Mouse (Mus musculus): Measurements from ENCODE around the gene Spata20. TPM values are rescaled to one million over a fixed set of nuclear protein-coding genes. Genes with fewer than 3 reads are reported as not detected.

Spata20 gene
- polyA plus RNA-seq, 1 experiment: not detected

DNA sequence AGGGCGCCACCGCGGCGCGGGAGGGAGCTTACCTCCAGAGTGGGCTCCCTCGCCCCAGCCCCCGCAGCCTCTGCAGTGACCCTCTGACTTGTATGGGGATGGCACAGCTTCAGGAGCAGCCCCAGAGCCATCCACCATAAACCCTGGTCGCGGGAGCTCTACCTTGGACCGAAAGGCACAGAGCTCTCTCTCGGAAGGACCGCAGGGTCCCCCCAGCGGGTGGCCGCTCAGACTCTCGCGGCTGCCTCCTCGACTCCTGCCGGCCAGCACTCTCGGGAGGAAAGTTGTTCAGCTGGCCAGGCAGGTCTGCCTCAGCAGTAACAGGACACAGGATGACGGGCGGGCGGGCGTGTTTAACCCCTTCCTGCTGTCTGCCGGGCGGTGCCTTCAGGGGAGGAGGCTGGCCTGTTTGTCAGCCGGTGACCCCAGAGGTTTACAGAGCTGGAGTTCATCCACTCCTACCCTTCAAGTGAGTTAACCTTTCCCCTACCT, 13.7 kb upstream of the Spata20 start, which contains the start of gene Epn3:
Gene Epn3, minus strand, starts transcription at position 314 of the 492 bp plus-strand sequence.
- peaks cover 25% of the 10 kb centered on the region for H3K4me1 ChIP-seq (ENCODE audit: control insufficient read depth, insufficient read depth, low read length)
- H3K27ac ChIP-seq (ENCODE audit: insufficient read depth, low read depth, low read length): no peak within 1 kb of the TSS; the same call in 1 of the 2 replicates
- peak within 1 kb of the TSS; percentile 16; the same call in 1 of the 2 replicates for H3K4me3 ChIP-seq (ENCODE audit: insufficient read depth, low read depth, low read length)
- 6% methylated on average over 26 of the region's 26 CpGs for WGBS
- TF ChIP-seq CTCF (IDR thresholded peaks at IDR 0.05; ENCODE audit: insufficient read depth, low read depth, low read length) (no peak), POLR2A (IDR thresholded peaks at IDR 0.05; ENCODE audit: insufficient read depth, low read depth, low read length) (no peak)

DNA sequence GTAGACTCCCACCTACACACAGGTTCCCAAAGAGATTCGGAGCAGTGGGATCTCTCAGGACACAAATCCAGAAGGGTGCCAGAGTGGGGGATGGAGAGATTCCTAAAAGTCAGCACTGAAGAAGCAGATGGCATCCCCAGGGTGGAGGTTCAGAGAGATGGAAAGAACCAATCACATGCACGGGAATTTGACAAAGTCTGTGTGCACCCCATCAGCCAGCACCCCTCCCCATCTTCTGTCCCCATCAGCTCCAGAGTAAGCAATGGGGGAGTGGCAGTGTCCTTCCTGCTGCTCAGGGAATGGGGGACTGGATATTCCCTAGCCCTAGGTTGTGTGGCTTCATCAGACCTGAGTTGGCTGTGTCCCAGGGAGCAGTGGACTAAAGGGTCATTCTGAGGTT, 13.1 kb upstream of the Spata20 start:
- Histone ChIP-seq H3K4me1 (ENCODE audit: control insufficient read depth, insufficient read depth, low read length) (peaks cover 25% of the 10 kb centered on the region), H3K4me3 (ENCODE audit: insufficient read depth, low read depth, low read length) (no peak overlapping the region), H3K27ac (ENCODE audit: insufficient read depth, low read depth, low read length) (no peak overlapping the region)
- 16% methylated on average over 2 of the region's 2 CpGs for WGBS
- TF ChIP-seq CTCF (IDR thresholded peaks at IDR 0.05; ENCODE audit: insufficient read depth, low read depth, low read length) (no peak), POLR2A (IDR thresholded peaks at IDR 0.05; ENCODE audit: insufficient read depth, low read depth, low read length) (no peak)

DNA sequence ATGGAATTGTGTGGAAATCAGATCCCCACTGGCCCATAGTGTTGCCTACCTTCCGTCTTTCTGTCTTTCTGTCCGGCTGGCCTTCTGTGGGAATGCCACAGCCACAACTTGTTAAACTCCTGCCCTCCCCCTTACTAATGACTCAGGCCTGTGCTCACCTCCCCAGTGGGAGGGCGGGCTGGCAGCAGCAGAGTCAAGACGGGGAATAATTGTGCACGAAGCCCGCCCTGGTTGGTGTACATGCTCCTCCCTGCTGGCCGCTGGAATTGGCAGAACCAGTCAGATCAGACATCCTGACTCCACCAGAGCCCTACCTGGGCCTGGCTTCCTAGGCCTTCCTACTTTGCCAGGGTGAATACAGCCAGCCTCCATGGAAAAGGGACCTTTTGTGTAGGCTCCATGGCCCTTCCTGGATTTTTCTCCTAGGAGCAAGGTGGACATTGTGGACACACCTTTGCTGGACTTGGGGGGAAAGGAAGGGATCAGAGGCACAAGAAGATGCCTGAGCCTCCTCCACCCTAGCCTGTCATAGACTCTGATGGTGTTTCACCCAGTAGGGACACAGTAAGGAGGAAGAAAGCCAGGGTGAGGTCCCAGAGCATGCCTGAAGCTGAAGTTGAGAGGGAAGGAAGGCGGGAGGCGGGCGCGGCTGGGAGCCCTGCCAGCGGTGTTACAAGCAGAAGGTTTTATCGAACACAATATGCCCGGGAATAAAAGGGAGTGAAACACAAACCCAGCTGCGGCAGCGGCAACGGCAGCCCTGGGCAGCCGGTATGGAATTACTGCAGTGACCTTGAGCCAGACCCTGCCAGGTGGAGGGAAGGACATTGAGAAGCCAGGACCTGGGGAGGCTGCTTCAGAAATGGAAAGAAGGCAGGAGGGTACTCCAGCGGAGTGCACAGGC, 12.4 kb upstream of the Spata20 start:
- H3K4me3 ChIP-seq (ENCODE audit: insufficient read depth, low read depth, low read length): peak overlapping the region; percentile 6; the same call in 1 of the 2 replicates

DNA sequence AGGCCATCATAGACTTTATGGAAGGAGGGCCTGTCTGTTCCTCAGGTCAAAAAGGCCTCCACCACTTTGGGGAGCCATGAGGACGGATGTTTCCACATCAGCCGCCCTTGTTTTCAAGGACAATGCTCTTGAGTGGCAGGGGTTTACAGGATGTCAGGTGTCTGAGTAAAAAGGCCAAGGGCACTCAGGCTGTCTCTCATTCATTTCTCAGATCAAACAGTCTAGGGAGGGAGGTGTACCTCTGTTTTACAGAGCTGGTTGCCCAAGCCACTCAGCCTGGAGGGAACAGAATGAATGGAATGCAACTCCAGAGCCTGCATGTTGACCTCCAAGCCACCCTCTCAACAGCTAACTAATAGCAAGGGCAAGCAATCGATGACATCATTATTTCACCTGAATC, 9.4 kb upstream of the Spata20 start:
- Histone ChIP-seq H3K4me3 (ENCODE audit: insufficient read depth, low read depth, low read length) (no peak overlapping the region), H3K27ac (ENCODE audit: insufficient read depth, low read depth, low read length) (no peak overlapping the region), H3K4me1 (ENCODE audit: control insufficient read depth, insufficient read depth, low read length) (peaks cover 34% of the 10 kb centered on the region)
- WGBS: 91% methylated on average over 3 of the region's 3 CpGs
- TF ChIP-seq CTCF (IDR thresholded peaks at IDR 0.05; ENCODE audit: insufficient read depth, low read depth, low read length) (no peak), POLR2A (IDR thresholded peaks at IDR 0.05; ENCODE audit: insufficient read depth, low read depth, low read length) (no peak)

More for the DNA sequence above, 12.4 kb upstream of the Spata20 start:
- TF ChIP-seq CTCF (IDR thresholded peaks at IDR 0.05; ENCODE audit: insufficient read depth, low read depth, low read length): no peak
- TF ChIP-seq POLR2A (IDR thresholded peaks at IDR 0.05; ENCODE audit: insufficient read depth, low read depth, low read length): no peak
- H3K27ac ChIP-seq (ENCODE audit: insufficient read depth, low read depth, low read length): peak overlapping the region; percentile 23; the same call in 1 of the 2 replicates
- H3K4me1 ChIP-seq (ENCODE audit: control insufficient read depth, insufficient read depth, low read length): peaks cover 25% of the 10 kb centered on the region
- WGBS: 19% methylated on average over 19 of the region's 19 CpGs

DNA sequence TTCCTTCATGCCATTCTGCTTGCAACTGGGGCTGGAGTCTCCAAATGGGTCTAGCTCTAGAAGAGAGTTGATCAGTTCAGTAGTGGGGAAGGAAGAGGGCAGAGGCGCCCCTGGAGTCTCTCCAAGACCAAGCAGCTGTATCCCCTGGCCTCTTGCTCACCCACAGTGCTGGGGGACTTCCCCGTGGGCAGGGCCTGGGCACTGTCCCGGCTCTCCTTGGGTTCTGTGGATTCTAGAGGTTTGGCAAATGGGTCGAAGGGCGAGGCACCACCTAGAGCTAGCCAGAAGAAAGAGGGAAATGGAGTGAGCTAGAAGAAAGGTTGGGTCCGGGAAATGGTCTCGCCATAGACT, 5.7 kb upstream of the Spata20 start:
- no peak overlapping the region for H3K4me3 ChIP-seq (ENCODE audit: insufficient read depth, low read depth, low read length)
- no peak for TF ChIP-seq POLR2A (IDR thresholded peaks at IDR 0.05; ENCODE audit: insufficient read depth, low read depth, low read length)
- no peak for TF ChIP-seq CTCF (IDR thresholded peaks at IDR 0.05; ENCODE audit: insufficient read depth, low read depth, low read length)
- 77% methylated on average over 7 of the region's 7 CpGs for WGBS

DNA sequence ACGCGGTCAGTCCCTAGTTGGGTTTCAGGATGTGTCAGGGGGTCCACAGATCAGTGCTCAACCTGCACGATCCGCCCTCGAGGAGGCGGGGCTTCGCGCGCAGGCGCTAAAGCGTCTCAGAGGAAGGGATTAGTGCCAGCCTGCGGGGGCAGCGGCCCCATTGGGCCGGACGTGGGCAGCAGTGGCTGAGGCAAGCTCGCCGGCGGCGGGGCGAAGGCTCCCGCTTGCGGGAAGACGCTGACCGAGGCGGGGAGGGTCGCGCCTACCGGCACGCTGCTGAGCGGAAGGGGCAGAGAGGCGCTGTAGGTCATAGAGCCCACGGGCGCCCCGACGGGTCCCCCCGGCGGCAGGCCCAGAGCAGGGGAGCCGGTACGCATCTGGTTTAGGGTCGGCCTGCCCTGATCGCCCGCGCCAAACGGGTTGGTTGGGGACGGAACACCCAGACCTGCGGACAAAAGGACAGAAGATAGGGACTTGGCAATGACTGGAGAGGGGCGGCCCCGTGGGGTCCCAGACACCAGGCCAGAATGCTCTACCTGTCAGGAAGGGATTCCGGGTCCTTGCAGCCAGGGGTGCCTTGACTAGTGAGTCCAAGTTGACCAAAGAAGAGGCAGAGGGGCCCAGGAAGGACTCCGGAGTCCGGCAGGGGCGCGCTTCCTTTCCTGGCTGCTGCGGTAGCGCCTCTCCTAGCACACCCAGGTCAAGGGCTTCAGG, 5.2 kb upstream of the Spata20 start:
- TF ChIP-seq CTCF (IDR thresholded peaks at IDR 0.05; ENCODE audit: insufficient read depth, low read depth, low read length) (no peak), POLR2A (IDR thresholded peaks at IDR 0.05; ENCODE audit: insufficient read depth, low read depth, low read length) (peak; percentile 55; the same call in 1 of the 2 replicates)
- Histone ChIP-seq H3K4me1 (ENCODE audit: control insufficient read depth, insufficient read depth, low read length) (peaks cover 14% of the 10 kb centered on the region), H3K4me3 (ENCODE audit: insufficient read depth, low read depth, low read length) (peak overlapping the region; percentile 45), H3K27ac (ENCODE audit: insufficient read depth, low read depth, low read length) (no peak overlapping the region)
- 11% methylated on average over 55 of the region's 55 CpGs for WGBS

More for the DNA sequence above, 5.7 kb upstream of the Spata20 start:
- Histone ChIP-seq H3K27ac (ENCODE audit: insufficient read depth, low read depth, low read length) (no peak overlapping the region), H3K4me1 (ENCODE audit: control insufficient read depth, insufficient read depth, low read length) (peaks cover 14% of the 10 kb centered on the region)

DNA sequence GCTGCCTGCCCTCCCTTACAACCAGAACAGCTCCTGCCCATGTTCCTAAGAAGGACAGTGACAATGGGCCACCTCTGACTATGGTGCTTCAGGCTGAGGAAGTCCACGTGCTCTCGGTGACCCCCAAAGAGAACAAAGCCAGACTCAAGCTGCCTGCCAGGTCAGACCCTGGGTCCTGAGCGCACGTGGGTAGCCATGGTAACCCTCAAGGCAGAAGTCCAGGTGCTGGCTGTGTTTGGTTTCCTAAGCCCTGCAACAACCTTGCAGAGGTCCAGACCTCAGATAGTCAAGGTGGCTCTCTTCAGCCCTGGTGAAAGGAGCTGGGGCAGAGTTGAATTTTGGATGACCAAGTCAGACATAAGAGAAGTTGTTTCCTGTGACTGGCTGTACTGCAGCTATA, 3.8 kb upstream of the Spata20 start:
- WGBS: 39% methylated on average over 4 of the region's 4 CpGs
- H3K27ac ChIP-seq (ENCODE audit: insufficient read depth, low read depth, low read length): no peak overlapping the region
- TF ChIP-seq CTCF (IDR thresholded peaks at IDR 0.05; ENCODE audit: insufficient read depth, low read depth, low read length): no peak
- TF ChIP-seq POLR2A (IDR thresholded peaks at IDR 0.05; ENCODE audit: insufficient read depth, low read depth, low read length): no peak
- H3K4me1 ChIP-seq (ENCODE audit: control insufficient read depth, insufficient read depth, low read length): peaks cover 17% of the 10 kb centered on the region
- no peak overlapping the region for H3K4me3 ChIP-seq (ENCODE audit: insufficient read depth, low read depth, low read length)

DNA sequence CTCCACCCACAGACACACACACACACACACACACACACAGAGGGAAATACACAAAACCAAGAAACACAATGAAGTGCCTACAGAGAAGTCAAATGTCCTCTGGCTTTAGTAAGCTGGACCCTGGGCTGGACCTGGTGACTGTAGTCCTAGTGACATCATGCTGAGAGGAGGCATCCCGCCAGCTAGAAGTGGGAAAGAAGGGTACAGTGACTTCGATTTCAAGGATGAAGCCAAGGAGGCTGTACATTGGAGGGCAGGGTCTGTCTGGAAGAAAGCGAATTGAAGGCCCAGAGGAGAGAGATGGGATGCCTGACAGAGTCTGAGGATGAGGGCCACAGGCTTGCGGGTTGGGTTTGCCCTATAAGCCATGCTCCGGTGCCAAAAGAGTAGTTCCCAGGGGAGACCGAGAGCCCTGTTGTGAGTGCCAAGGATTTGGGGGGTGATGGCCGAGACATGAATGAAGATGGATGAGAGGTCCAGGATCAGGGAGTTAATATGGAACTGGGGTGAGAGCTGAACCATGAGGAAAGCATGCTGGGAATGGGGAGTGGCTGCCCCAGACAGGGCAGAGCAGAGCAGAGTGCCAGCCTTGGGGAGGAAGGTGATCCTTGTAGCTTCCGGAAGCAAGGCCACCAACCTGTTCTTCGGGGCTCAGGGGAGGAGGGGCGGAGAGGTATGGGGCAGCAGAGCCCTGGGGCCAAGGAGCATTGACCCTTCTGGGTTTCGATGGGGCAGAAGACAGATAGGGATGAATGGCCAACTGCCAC, 3.0 kb upstream of the Spata20 start:
- Histone ChIP-seq H3K4me3 (ENCODE audit: insufficient read depth, low read depth, low read length) (no peak overlapping the region), H3K4me1 (ENCODE audit: control insufficient read depth, insufficient read depth, low read length) (peaks cover 17% of the 10 kb centered on the region), H3K27ac (ENCODE audit: insufficient read depth, low read depth, low read length) (no peak overlapping the region)
- 93% methylated on average over 11 of the region's 11 CpGs for WGBS
- TF ChIP-seq CTCF (IDR thresholded peaks at IDR 0.05; ENCODE audit: insufficient read depth, low read depth, low read length) (no peak), POLR2A (IDR thresholded peaks at IDR 0.05; ENCODE audit: insufficient read depth, low read depth, low read length) (no peak)

All from olfactory bulb, adult 2 months (tissue).